Mouse (Mus musculus): Measurements from ENCODE around the gene Slc6a20b. TPM values are rescaled to one million over a fixed set of nuclear protein-coding genes. Genes with fewer than 3 reads are reported as not detected.
A peak's percentile ranks its signal among the peaks of the same experiment; 100 is the strongest.

Gene Slc6a20b
- total RNA-seq, 2 experiments from 2014 or later, result 0.61 to 0.75 TPM

DNA sequence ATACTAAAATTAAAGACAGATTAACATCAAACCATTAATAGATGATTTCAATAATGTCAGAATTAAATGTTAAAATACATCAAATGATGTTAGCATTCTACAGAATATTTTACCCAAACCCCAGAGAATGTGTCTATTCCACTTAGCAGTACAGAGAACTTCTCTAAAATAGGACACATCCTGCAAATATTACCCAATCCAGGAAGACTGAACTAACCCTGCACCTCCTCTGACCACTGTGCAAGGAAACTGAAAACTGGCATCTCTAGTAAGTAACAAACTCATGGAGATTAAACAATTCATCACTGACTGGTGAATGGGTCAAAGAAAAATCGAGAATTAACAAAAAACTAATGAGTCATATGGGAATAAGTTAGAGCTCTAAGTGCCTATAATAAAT lies 30.8 kb downstream of the Slc6a20b start:
- intact Hi-C loops (cut with DNase I), result no loop called here
- no peak for DNase-seq (ENCODE audit: extremely low spot score in 1 of 2, low spot score in 2 of 2)

- intact Hi-C loops (cut with DNase I), result no loop called here
- DNase-seq (ENCODE audit: extremely low spot score in 1 of 2, low spot score in 2 of 2), result peak in 1 of 2 experiments; percentile 32
Measured at GRCm38 (mm10) chr9:123597376-123597775, 35.0 kb downstream of the Slc6a20b start.

- DNase-seq (ENCODE audit: extremely low spot score in 1 of 2, low spot score in 2 of 2), result no peak
- intact Hi-C loops (cut with DNase I), result no loop called here
Measured at GRCm38 (mm10) chr9:123596910-123597309, 35.5 kb downstream of the Slc6a20b start.

GRCm38 (mm10) chr9:123595194-123595593 lies 37.2 kb downstream of the Slc6a20b start:
- no peak for DNase-seq (ENCODE audit: extremely low spot score in 1 of 2, low spot score in 2 of 2)
- intact Hi-C loops (cut with DNase I), result no loop called here

DNA sequence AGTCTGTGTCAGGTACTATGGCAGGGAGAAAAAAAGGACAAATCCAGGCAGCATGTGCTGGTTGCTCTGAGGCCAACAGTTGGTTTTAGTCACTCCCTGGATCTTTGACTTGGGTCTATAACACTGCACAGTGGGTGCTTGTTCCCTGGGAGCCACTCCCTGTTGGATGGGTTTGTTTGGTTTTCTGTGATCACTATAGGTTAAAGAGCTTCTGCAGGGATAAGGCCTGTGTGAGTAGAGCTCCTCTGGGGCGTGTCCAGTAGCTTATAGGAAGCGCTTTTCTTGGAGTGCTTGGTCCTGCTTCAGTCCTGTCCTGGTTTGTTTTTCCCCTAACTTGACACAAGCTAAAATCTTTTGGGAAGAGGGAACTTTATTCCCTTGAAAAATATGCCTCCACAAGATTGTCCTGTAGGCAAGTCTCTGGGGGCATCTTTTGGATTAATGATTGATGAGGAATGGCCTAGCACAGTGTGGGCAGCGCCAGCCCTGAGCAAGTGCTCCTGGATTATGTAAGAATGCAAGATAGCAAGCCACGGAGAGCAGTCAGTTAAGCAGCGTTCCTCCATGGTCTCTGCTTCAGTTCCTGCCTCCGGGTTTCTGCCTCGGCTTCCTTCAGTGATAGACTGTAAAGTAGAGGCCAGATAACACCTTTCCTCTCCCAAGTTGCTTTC lies 43.0 kb downstream of the Slc6a20b start:
- intact Hi-C loops (cut with DNase I), result loop anchor here (5.0 kb wide), 1 partner anchor 37 kb away; no protein-coding TSS in a partner anchor
- DNase-seq (ENCODE audit: extremely low spot score in 1 of 2, low spot score in 2 of 2), result no peak

DNA sequence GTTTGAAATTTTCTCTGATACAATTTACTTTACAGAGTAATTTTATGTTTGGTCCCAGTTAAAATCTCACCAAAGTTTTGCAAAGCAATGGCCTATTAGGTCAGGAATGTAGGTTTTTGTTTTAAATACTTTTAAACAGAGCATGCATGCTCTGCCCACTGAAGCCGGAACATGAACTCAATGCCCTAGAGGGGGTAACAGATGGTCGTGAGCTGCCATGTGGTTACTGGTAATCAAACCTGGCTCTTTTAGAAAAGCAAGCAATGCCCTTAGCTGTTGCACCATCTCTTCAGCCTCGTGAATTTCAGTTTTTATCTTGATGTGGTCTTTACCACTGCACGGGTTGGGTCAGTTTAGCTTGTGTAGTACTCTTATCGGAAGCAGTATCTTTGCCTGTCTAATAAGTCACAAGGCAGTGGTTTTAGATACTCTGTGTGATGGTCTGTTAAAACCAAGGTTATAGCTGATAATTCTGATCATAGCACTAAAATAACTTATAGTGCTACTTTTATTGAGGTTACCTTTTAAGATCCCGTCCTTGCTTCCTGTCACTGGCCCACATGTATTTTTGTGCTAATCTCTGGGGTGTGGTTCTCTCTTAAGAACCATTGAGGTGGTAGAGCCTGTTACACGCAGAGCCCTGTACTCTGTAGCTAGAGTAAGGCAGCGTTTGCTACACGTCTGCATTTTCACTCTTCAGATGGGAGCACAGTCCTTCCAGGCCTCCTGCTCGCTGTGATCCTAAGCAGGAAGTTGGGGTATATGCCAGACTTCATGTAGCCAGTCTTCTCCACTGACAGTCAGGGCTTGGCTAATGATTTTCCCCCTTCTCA lies 54.8 kb downstream of the Slc6a20b start:
- intact Hi-C loops (cut with DNase I), result no loop called here
- no peak for DNase-seq (ENCODE audit: extremely low spot score in 1 of 2, low spot score in 2 of 2)

DNA sequence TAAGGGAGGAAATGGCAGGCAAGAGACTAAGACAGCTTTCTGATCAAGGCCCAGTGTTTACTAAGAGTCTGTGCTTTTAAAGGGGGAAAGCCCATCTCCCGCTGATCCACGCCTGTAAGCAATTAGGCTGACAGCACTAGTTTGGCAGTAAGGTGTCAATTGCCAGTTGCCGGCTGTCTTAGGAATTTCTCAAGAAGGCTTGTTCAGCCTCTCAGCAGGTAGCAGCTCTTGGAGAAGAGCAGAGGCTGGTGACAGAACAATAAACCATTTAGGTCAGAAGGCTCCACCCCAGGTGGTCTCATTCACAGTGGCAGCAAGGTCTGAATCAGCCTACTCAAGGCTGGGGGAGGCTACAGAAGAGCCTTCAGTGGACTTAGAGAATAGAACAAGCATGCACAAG lies 77.8 kb downstream of the Slc6a20b start:
- peak in 1 of 2 experiments; percentile 25 for DNase-seq (ENCODE audit: extremely low spot score in 1 of 2, low spot score in 2 of 2)
- intact Hi-C loops (cut with DNase I), result loop anchor here (5.0 kb wide), 1 partner anchor 33 kb away; no protein-coding TSS in a partner anchor

Other genes with a start within 250 kb of the Slc6a20b start
- gene Limd1, start 153.9 kb downstream of the Slc6a20b start, total RNA-seq (2021), result 10 to 100 TPM in 1 of 2 experiments, 1 to 10 TPM in 1; 9.9 to 10.1 TPM
- 10 to 100 TPM; 42.4 to 46.1 TPM for gene Sacm1l, start 102.8 kb downstream of the Slc6a20b start, total RNA-seq (2021)
- gene Ccr9, start 45.9 kb upstream of the Slc6a20b start, total RNA-seq (2021), result under 1 TPM; 0.10 to 0.17 TPM
- 10 to 100 TPM; 15.2 to 16.2 TPM for gene Slc6a20a, start 46.3 kb upstream of the Slc6a20b start, total RNA-seq (2021)
- 10 to 100 TPM; 72.3 to 72.9 TPM for gene Lztfl1, start 85.1 kb upstream of the Slc6a20b start, total RNA-seq (2021)
- not detected for gene Cxcr6, start 173.9 kb upstream of the Slc6a20b start, total RNA-seq (2021)
- gene Fyco1, start 219.3 kb upstream of the Slc6a20b start, total RNA-seq (2021), result 10 to 100 TPM; 20.5 to 21.1 TPM
- gene Xcr1, start 229.5 kb upstream of the Slc6a20b start, total RNA-seq (2021), result not detected

Data from left cerebral cortex, postnatal 10 days (tissue).